Mouse (Mus musculus) retina, embryonic 14.5 days (tissue): Measurements from ENCODE around the gene Cd36.

Source experiments
- DNase-seq: peaks from one replicate; pipeline ENCODE4 v3.0.0-alpha.2; 2015; ENCODE audit warnings: low spot score

The Cd36 gene

DNA sequence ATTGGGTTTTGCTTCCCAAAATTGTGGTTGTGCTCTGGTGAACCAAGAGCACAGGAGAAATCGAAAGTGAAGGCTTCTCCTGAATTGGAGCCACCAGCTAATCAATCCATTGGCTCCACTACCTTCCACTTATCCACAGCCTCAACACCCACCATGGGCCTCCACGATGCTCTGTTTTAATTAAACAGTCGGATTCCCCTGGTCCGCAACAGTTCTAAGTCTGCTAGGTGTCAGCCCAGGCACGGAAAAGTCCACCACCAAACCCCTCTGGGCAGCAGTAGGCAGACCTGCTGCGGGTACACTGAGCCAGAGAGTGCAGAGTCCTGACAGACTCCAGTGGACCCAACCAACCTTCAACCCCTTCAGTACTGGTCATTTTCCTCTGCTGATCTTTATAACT lies 112.0 kb downstream of the Cd36 start:
- DNase-seq = peak; percentile 58

DNA sequence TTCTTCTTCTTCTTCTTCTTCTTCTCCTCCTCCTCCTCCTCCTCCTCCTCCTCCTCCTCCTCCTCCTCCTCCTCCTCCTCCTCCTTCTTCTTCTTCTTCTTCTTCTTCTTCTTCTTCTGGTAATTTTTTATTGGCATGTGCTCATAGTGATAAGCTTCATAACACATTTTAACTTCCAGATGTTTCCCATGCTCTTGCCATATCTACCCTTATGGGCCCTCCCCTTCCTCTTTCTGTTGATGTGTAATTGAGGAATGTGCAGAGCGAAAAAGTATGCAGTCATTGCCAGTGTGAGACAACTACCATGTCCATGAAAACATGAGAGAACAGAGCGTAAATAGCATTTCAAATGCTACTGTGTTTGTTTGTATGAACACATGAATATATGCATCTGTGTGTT lies 118.3 kb downstream of the Cd36 start:
- DNase-seq = no peak

DNA sequence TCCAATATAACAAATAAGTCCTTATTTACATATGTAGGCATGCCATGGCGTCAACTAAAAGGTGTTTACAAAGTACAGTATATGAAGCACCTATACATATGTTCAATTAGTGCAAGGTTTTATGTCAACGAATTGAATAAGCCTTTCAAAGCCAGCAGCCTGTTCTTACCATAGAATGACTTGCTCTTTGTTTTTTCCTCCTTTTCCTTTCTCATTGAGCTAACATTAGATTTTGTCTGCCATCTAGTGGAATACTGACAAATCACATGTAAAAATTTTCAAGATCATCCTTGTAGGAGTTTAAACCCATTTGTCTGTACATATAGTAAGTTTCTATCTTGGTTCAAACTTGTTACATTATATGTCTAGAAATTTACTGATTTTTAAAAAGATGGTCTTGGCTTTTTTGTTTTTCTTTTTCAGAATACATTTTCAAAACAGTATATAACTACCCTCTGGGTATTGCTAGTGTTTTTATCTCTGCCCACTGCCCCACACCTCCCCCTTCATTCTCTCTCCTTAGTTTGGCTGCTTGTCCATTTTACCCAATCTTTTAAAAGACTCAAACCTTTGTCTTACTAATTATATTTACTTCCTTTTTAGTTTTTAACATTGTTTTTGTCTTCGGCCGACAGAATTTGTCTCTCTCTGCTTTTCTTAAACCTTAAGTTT lies 122.5 kb downstream of the Cd36 start:
- peak; percentile 82 for DNase-seq

DNA sequence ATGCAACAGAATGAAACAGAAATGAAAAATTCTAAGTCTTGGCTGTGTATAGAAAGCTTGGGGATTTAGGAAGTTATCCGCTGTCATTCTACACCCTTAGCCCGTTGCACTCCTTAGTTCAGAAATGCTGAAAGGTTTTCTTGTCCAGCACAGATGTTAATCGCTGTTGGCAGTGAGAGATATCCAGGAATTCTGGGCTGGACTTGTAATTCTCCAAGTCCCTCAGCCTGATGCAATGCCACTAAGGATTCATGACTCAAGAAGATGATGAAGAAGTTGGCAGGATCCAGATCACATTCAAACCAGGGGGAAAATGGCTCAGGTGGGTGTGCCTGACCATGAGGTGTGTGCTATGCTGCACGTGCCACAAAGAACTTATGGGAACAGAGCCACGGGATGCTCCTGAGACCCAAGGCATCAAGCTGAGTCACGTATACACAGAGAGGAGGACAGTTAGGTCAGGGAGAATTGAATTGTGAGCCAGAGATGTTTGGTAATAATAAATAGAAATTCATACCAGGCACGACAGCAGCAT lies 135.1 kb downstream of the Cd36 start:
- no peak for DNase-seq

DNA sequence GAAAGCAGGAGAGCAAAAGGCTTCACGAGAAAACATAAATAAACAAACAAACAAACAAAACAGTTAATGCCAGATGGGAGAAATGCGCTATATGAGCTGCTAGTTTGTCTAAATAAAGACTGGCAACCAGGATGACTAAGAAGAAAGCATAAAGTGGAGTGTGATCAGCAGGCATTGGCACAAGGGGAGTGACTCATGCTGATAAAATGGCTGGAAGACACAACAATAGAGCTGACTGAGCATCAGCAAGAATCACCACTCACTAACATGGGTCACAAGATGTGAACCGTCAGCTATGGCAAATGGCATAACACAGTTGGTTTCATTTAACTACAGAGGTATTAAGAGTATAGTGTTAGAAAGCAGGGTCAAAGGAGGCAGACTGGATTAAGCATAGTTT lies 140.3 kb downstream of the Cd36 start:
- no peak for DNase-seq

DNA sequence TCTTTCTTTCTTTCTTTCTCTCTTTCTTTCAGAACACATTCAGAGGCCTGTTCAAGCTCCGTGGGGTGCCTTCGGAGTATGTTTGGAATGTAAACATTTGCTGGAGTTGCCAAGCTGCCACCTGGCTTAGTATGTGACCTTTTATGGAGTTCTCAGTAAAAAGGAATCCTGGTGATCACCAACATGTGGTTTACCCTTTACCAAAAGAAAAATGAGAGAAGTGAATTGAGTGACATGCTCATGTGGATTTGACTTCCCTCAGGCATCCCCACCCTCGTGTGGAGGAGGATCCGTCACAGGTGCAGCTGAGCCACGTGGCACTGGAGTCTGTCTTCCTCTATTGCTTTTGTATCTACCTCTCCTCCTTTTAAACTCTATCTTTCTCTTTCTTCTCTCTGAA lies 141.5 kb downstream of the Cd36 start:
- no peak for DNase-seq

DNA sequence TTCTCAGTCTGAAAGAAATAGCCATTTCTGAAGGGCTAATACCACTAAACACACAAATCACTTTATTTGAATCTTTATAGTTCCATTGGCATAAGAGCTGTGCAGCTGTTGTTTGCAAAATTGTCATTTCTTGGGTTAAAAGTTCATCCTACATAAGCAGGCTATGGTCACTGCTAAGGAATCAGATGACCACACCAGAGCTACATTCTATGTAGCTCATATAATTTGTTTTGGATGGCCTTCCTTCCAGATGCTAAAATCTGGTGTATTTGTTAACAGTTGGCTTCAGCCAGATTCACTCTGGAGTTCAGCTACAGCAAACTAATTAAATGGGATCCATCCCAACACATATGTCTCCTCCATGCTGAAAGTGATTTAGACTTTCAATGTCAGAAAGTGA lies 142.1 kb downstream of the Cd36 start:
- DNase-seq = no peak

DNA sequence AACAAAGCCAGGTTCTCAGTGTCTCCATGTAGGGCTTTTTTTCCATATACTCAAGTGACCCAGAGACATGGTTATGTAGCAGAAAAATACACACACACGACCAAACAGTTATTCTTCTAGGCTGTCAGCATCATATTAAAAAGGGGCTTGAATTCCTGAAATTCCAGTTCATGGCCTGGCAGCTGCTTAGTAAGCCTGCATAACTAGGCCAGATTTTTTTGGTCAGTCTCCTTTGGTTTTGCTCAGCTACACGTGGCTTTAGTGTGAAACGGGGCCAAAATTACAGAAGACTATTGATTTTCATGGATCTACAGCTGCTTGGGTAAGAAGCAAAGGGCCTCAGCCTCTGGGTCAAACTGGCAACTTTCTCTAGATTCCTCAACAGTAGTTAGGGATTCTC lies 148.8 kb downstream of the Cd36 start:
- peak; percentile 17 for DNase-seq
